Mouse (Mus musculus) MEL (cell line): Measurements from ENCODE around the gene Mbtd1. TPM values are rescaled to one million over a fixed set of nuclear protein-coding genes. Genes with fewer than 3 reads are reported as not detected.
A peak's percentile ranks its signal among the peaks of the same experiment; 100 is the strongest.

Experiments used
- DNase-seq: peaks from one replicate; pipeline ENCODE4 v3.0.0; 2011; ENCODE audit warnings: low read depth, low spot score
- H3K27ac ChIP-seq: 2 replicates; pipeline ENCODE4 v1.5.1; 2012; ENCODE audit warnings: low read depth, mild to moderate bottlenecking, control low read depth, low read length, moderate library complexity; ENCODE audit not compliant: control insufficient read depth
- H3K27me3 ChIP-seq, 2 experiments: fragments of 150-350 bp in 1 of 2; sonication (generic) in 1 of 2; 2 replicates each; pipeline ENCODE4 v1.6.1; 2012; ENCODE audit warnings: low read length in 2 of 2, mild to moderate bottlenecking in 2 of 2, improper control_type of control experiment in 1 of 2, moderate library complexity in 1 of 2; ENCODE audit not compliant: insufficient read depth in 2 of 2, control insufficient read depth in 1 of 2
- H3K36me3 ChIP-seq, 2 experiments: 2 replicates each; pipeline ENCODE4 v1.6.1; 2012 to 2014; ENCODE audit warnings: low read length in 2 of 2, improper control_type of control experiment in 1 of 2, inconsistent platforms in 1 of 2, mild to moderate bottlenecking in 1 of 2; ENCODE audit not compliant: insufficient read depth in 2 of 2, control insufficient read depth in 1 of 2
- H3K4me1 ChIP-seq, 2 experiments: fragments of 150-350 bp in 1 of 2; sonication (generic) in 1 of 2; 2 replicates each; pipeline ENCODE4 v1.6.1; 2012; ENCODE audit warnings: low read length in 2 of 2, improper control_type of control experiment in 1 of 2, mild to moderate bottlenecking in 1 of 2; ENCODE audit not compliant: insufficient read depth in 2 of 2, control insufficient read depth in 1 of 2
- H3K4me3 ChIP-seq, 2 experiments: fragments of 150-350 bp in 1 of 2; sonication (generic) in 1 of 2; 2 replicates each; pipeline ENCODE4 v1.5.1; 2012; ENCODE audit warnings: low read depth in 2 of 2, low read length in 2 of 2, mild to moderate bottlenecking in 2 of 2, moderate library complexity in 2 of 2, control low read depth in 1 of 2, improper control_type of control experiment in 1 of 2; ENCODE audit not compliant: control insufficient read depth in 1 of 2, insufficient read depth in 1 of 2
- H3K79me2 ChIP-seq: 2 replicates; pipeline ENCODE4 v1.6.1; 2012; ENCODE audit warnings: mild to moderate bottlenecking, low read length, moderate library complexity; ENCODE audit not compliant: control insufficient read depth, poor library complexity, insufficient read depth
- H3K9ac ChIP-seq: 2 replicates; pipeline ENCODE4 v1.6.1; 2012; ENCODE audit warnings: low read depth, mild to moderate bottlenecking, control low read depth, low read length, moderate library complexity; ENCODE audit not compliant: control insufficient read depth, poor library complexity, severe bottlenecking
- H3K9me3 ChIP-seq: fragments of 150-350 bp; sonication (generic); replicated peaks from 2 replicates; pipeline ENCODE4 v1.6.1; 2012; ENCODE audit warnings: mild to moderate bottlenecking, low read length, improper control_type of control experiment, moderate library complexity; ENCODE audit not compliant: insufficient read depth
- BHLHE40 ChIP-seq: IDR thresholded peaks from 2 replicates; pipeline ENCODE4 v1.6.1; 2012; ENCODE audit warnings: low read depth, mild to moderate bottlenecking, inconsistent platforms, low read length, improper control_type of control experiment, borderline replicate concordance
- CHD1 ChIP-seq: IDR thresholded peaks from 2 replicates; pipeline ENCODE4 v1.6.1; 2012; ENCODE audit warnings: low read depth, mild to moderate bottlenecking, inconsistent platforms, low read length, improper control_type of control experiment
- CHD2 ChIP-seq: IDR thresholded peaks from 2 replicates; pipeline ENCODE4 v1.6.1; 2011; ENCODE audit warnings: low read length, improper control_type of control experiment
- CTCF ChIP-seq, 3 experiments: IDR thresholded peaks in 2 of 3; conservative IDR thresholded peaks in 1 of 3; 2 replicates each; pipeline ENCODE4 v1.5.1; 2011 to 2012; ENCODE audit warnings: low read length in 3 of 3, low read depth in 2 of 3, mild to moderate bottlenecking in 2 of 3, improper control_type of control experiment in 1 of 3, inconsistent platforms in 1 of 3, mixed read lengths in 1 of 3, moderate library complexity in 1 of 3; ENCODE audit not compliant: control insufficient read depth in 1 of 3, insufficient read depth in 1 of 3, poor library complexity in 1 of 3, severe bottlenecking in 1 of 3
- E2F4 ChIP-seq: IDR thresholded peaks from 2 replicates; pipeline ENCODE4 v1.6.1; 2011; ENCODE audit warnings: low read depth, low read length, improper control_type of control experiment, borderline replicate concordance
- ELF1 ChIP-seq: IDR thresholded peaks from 2 replicates; pipeline ENCODE4 v1.6.1; 2014; ENCODE audit warnings: low read depth, mild to moderate bottlenecking, inconsistent platforms, low read length, improper control_type of control experiment, moderate library complexity
- EP300 ChIP-seq, 2 experiments: IDR thresholded peaks; 2 replicates each; pipeline ENCODE4 v1.6.1; 2011; ENCODE audit warnings: improper control_type of control experiment in 2 of 2, low read length in 2 of 2, low read depth in 1 of 2, mild to moderate bottlenecking in 1 of 2
- ETS1 ChIP-seq: IDR thresholded peaks from 2 replicates; pipeline ENCODE4 v1.6.1; 2012; ENCODE audit warnings: low read depth, mild to moderate bottlenecking, inconsistent platforms, low read length, improper control_type of control experiment, moderate library complexity
- GATA1 ChIP-seq: IDR thresholded peaks from 2 replicates; pipeline ENCODE4 v1.6.1; 2011; ENCODE audit warnings: low read depth, low read length, improper control_type of control experiment
- HCFC1 ChIP-seq: IDR thresholded peaks from 2 replicates; pipeline ENCODE4 v1.6.1; 2012; ENCODE audit warnings: low read depth, mild to moderate bottlenecking, inconsistent platforms, low read length, improper control_type of control experiment, moderate library complexity
- JUND ChIP-seq: IDR thresholded peaks from 2 replicates; pipeline ENCODE4 v1.6.1; 2011; ENCODE audit warnings: low read depth, mild to moderate bottlenecking, improper control_type of control experiment, low read length
- KAT2A ChIP-seq: conservative IDR thresholded peaks from 2 replicates; pipeline ENCODE4 v1.6.1; 2012; ENCODE audit warnings: low read depth, low read length, improper control_type of control experiment, inconsistent platforms
- MAFK ChIP-seq: IDR thresholded peaks from 2 replicates; pipeline ENCODE4 v1.6.1; 2011; ENCODE audit warnings: low read depth, mild to moderate bottlenecking, low read length, improper control_type of control experiment, borderline replicate concordance
- MAX ChIP-seq: IDR thresholded peaks from 2 replicates; pipeline ENCODE4 v1.6.1; 2011; ENCODE audit warnings: low read length, improper control_type of control experiment
- MAZ ChIP-seq: IDR thresholded peaks from 2 replicates; pipeline ENCODE4 v1.6.1; 2012; ENCODE audit warnings: low read depth, mild to moderate bottlenecking, inconsistent platforms, low read length, improper control_type of control experiment
- MXI1 ChIP-seq: IDR thresholded peaks from 2 replicates; pipeline ENCODE4 v1.6.1; 2011; ENCODE audit warnings: mild to moderate bottlenecking, low read depth, low read length, improper control_type of control experiment
- MYB ChIP-seq: IDR thresholded peaks from 2 replicates; pipeline ENCODE4 v1.6.1; 2011; ENCODE audit warnings: mild to moderate bottlenecking, low read depth, low read length, improper control_type of control experiment
- NELFE ChIP-seq: IDR thresholded peaks from 2 replicates; pipeline ENCODE4 v1.6.1; 2011; ENCODE audit warnings: low read depth, low read length, improper control_type of control experiment
- NRF1 ChIP-seq: IDR thresholded peaks from 2 replicates; pipeline ENCODE4 v1.6.1; 2014; ENCODE audit warnings: low read depth, mild to moderate bottlenecking, inconsistent platforms, low read length, improper control_type of control experiment, moderate library complexity; ENCODE audit not compliant: poor library complexity, insufficient read depth, severe bottlenecking
- POLR2A ChIP-seq, 2 experiments: IDR thresholded peaks; 2 replicates each; pipeline ENCODE4 v1.6.1; 2011 to 2012; ENCODE audit warnings: low read length in 2 of 2, mild to moderate bottlenecking in 2 of 2, control low read depth in 1 of 2, improper control_type of control experiment in 1 of 2, low read depth in 1 of 2, moderate library complexity in 1 of 2; ENCODE audit not compliant: control insufficient read depth in 1 of 2, insufficient read depth in 1 of 2, poor library complexity in 1 of 2
- POLR2AphosphoS2 ChIP-seq: IDR thresholded peaks from 2 replicates; pipeline ENCODE4 v1.6.1; 2011; ENCODE audit warnings: low read length, improper control_type of control experiment
- POLR2AphosphoS5 ChIP-seq: IDR thresholded peaks from 2 replicates; pipeline ENCODE4 v1.6.1; 2012; ENCODE audit warnings: low read depth, borderline replicate concordance, mild to moderate bottlenecking, inconsistent platforms, low read length, moderate library complexity, mixed read lengths
- RAD21 ChIP-seq: IDR thresholded peaks from 2 replicates; pipeline ENCODE4 v1.6.1; 2011; ENCODE audit warnings: mild to moderate bottlenecking, low read depth, low read length, improper control_type of control experiment
- RCOR1 ChIP-seq: IDR thresholded peaks from 2 replicates; pipeline ENCODE4 v1.6.1; 2012; ENCODE audit warnings: low read depth, mild to moderate bottlenecking, inconsistent platforms, low read length, improper control_type of control experiment
- SIN3A ChIP-seq: IDR thresholded peaks from 2 replicates; pipeline ENCODE4 v1.6.1; 2012; ENCODE audit warnings: low read length, improper control_type of control experiment, inconsistent platforms
- SMC3 ChIP-seq: IDR thresholded peaks from 2 replicates; pipeline ENCODE4 v1.6.1; 2011; ENCODE audit warnings: low read depth, low read length, improper control_type of control experiment
- TAL1 ChIP-seq: IDR thresholded peaks from 2 replicates; pipeline ENCODE4 v1.6.1; 2012; ENCODE audit warnings: mild to moderate bottlenecking, inconsistent platforms, low read length, moderate library complexity, mixed read lengths
- TBP ChIP-seq: IDR thresholded peaks from 2 replicates; pipeline ENCODE4 v1.8.0; 2011; ENCODE audit warnings: low read depth, low read length, improper control_type of control experiment
- TCF12 ChIP-seq: IDR thresholded peaks from 2 replicates; pipeline ENCODE4 v1.6.1; 2014; ENCODE audit warnings: low read depth, mild to moderate bottlenecking, inconsistent platforms, low read length, improper control_type of control experiment, moderate library complexity
- USF1 ChIP-seq: IDR thresholded peaks from 2 replicates; pipeline ENCODE4 v1.6.1; 2014; ENCODE audit warnings: low read depth, mild to moderate bottlenecking, inconsistent platforms, low read length, improper control_type of control experiment, moderate library complexity
- USF2 ChIP-seq, 2 experiments: IDR thresholded peaks; 2 replicates each; pipeline ENCODE4 v1.6.1; 2011 to 2012; ENCODE audit warnings: improper control_type of control experiment in 2 of 2, low read length in 2 of 2, borderline replicate concordance in 1 of 2, inconsistent platforms in 1 of 2, low read depth in 1 of 2, mild to moderate bottlenecking in 1 of 2; ENCODE audit not compliant: insufficient read depth in 1 of 2
- ZC3H11A ChIP-seq: IDR thresholded peaks from 2 replicates; pipeline ENCODE4 v1.6.1; 2012; ENCODE audit warnings: low read depth, mild to moderate bottlenecking, inconsistent platforms, low read length, improper control_type of control experiment
- ZKSCAN1 ChIP-seq: IDR thresholded peaks from 2 replicates; pipeline ENCODE4 v1.6.1; 2012; ENCODE audit warnings: low read depth, mild to moderate bottlenecking, inconsistent platforms, low read length, improper control_type of control experiment, moderate library complexity
- ZMIZ1 ChIP-seq: IDR thresholded peaks from 2 replicates; pipeline ENCODE4 v1.6.1; 2012; ENCODE audit warnings: low read depth, mild to moderate bottlenecking, inconsistent platforms, low read length, improper control_type of control experiment, moderate library complexity
- ZNF384 ChIP-seq: IDR thresholded peaks from 2 replicates; pipeline ENCODE4 v1.6.1; 2012; ENCODE audit warnings: low read depth, mild to moderate bottlenecking, inconsistent platforms, low read length, improper control_type of control experiment
- polyA plus RNA-seq, 2 experiments: library from polyadenylated mRNA; stranded (reverse) in 1 of 2; unstranded in 1 of 2; fragments of >175 nt in 1 of 2; fragments of >200 nt in 1 of 2; gene quantifications; 2 replicates each; pipeline versions ENCODE4 v1.2.1 to v1.2.4; 2012; ENCODE audit warnings: low replicate concordance in 2 of 2, low read depth in 1 of 2; ENCODE audit not compliant: insufficient read length in 2 of 2, insufficient read depth in 1 of 2, missing spikeins in 1 of 2
- total RNA-seq: library from RNA; depleted of rRNA; stranded (reverse); fragments of 300-350 nt; gene quantifications from 2 replicates; pipeline ENCODE4 v1.2.3, GENCODE M21; 2012

The Mbtd1 gene
- total and polyA plus RNA-seq, 3 experiments, result 43.0 to 3,192 (median 51.8) TPM

- Histone ChIP-seq H3K79me2 (peaks cover 40% of the 10 kb centered on the region), H3K9me3 (no peaks in the 10 kb centered on the region), H3K4me1 (peaks cover 4 to 21% of the 10 kb centered on the region in 2 experiments), H3K36me3 (peaks cover 8 to 30% of the 10 kb centered on the region in 2 experiments), H3K27ac (peak within 1 kb of the TSS; percentile 74), H3K9ac (peak within 1 kb of the TSS; percentile 82), H3K4me3 (peak within 1 kb of the TSS; percentile 66 to 74), H3K27me3 (0 out of 4 replicates have a peak, but pooled peaks cover 0 to 2% of the 10 kb centered on the region in 2 experiments)
- DNase-seq, result peak; percentile 100
- TF ChIP-seq POLR2AphosphoS5, result no peak
- peak; percentile 100 for TF ChIP-seq MXI1
- peak; percentile 86 for TF ChIP-seq ELF1
- TF ChIP-seq ZNF384, result peak; percentile 93
- peak; percentile 89 for TF ChIP-seq ZC3H11A
- TF ChIP-seq HCFC1, result peak; percentile 97
- TF ChIP-seq CHD1, result no peak
- peak; percentile 99 for TF ChIP-seq SIN3A
- no peak for TF ChIP-seq MAFK
- TF ChIP-seq MAZ, result peak; percentile 97
- TF ChIP-seq NRF1, result 0 out of 2 replicates have a peak, but pooled peaks have one; percentile 38
- peak; percentile 88 for TF ChIP-seq NELFE
- peak; percentile 21 to 72; a peak in 3 of 4 replicates for TF ChIP-seq USF2 (IDR thresholded peaks at IDR 0.05; ENCODE audit: borderline replicate concordance in 1 of 2, insufficient read depth in 1 of 2, low read depth in 1 of 2, low read length in 2 of 2)
- TF ChIP-seq GATA1, result peak; percentile 32; the same call in 1 of the 2 replicates
- peak; percentile 98 for TF ChIP-seq USF1
- no peak for TF ChIP-seq CHD2
- peak; percentile 90 for TF ChIP-seq TCF12
- no peak for TF ChIP-seq ZKSCAN1
- TF ChIP-seq ETS1, result peak; percentile 91
- peak; percentile 80 to 90; a peak in 3 of 4 replicates for TF ChIP-seq POLR2A (IDR thresholded peaks at IDR 0.05; ENCODE audit: control insufficient read depth in 1 of 2, insufficient read depth in 1 of 2, low read depth in 1 of 2, low read length in 2 of 2, poor library complexity in 1 of 2)
- TF ChIP-seq RAD21, result peak; percentile 95
- no peak for TF ChIP-seq E2F4
- TF ChIP-seq SMC3, result peak; percentile 87
- TF ChIP-seq JUND, result no peak
- peak; percentile 99 for TF ChIP-seq MAX
- TF ChIP-seq ZMIZ1, result peak; percentile 48; the same call in 1 of the 2 replicates
- no peak for TF ChIP-seq TAL1
- TF ChIP-seq RCOR1, result peak; percentile 16; the same call in 1 of the 2 replicates
- TF ChIP-seq TBP, result peak; percentile 96
- TF ChIP-seq CTCF (IDR thresholded peaks at IDR 0.05 in 2 of 3, conservative IDR thresholded peaks at IDR 0.05 in 1 of 3; ENCODE audit: control insufficient read depth in 1 of 3, insufficient read depth in 1 of 3, low read depth in 2 of 3, low read length in 3 of 3, poor library complexity in 1 of 3, severe bottlenecking in 1 of 3), result peak; percentile 67 to 99 (median 79)
- TF ChIP-seq MYB, result no peak
- peak; percentile 88 for TF ChIP-seq KAT2A
- peak in 1 of 2 experiments; percentile 71; a peak in 2 of 4 replicates for TF ChIP-seq EP300 (IDR thresholded peaks at IDR 0.05; ENCODE audit: low read depth in 1 of 2, low read length in 2 of 2)
- peak; percentile 77; the same call in 1 of the 2 replicates for TF ChIP-seq BHLHE40
- peak; percentile 73; the same call in 1 of the 2 replicates for TF ChIP-seq POLR2AphosphoS2
These were observed 82.6 kb downstream of the Mbtd1 start, which contains the start of the genes Gm20390 and Nme1 for GRCm38 (mm10) chr11:93968005-93968847. Gene Gm20390, minus strand, starts transcription at chr11:93968293. Gene Nme1, minus strand, starts transcription at chr11:93968521.
